Mouse (Mus musculus) limb, embryonic 10.5 days (tissue): ENCODE results near the gene Gm27179. TPM values are rescaled to one million over a fixed set of nuclear protein-coding genes. Genes with fewer than 3 reads are reported as not detected.
"Not testable (repeated sequence)": the region's sequence is repeated elsewhere in the genome, so short reads cannot be mapped to it uniquely, and the experiment has no call there.

Experiments
- DNase-seq: peaks from one replicate; pipeline ENCODE4 v3.0.0-alpha.2; 2017; ENCODE audit warnings: low spot score
- H3K27ac ChIP-seq: fragments of 300-500 bp; sonication (generic); 2 replicates; pipeline ENCODE4 v1.5.1; 2016; ENCODE audit warnings: mild to moderate bottlenecking
- H3K27me3 ChIP-seq: fragments of 300-500 bp; sonication (generic); 2 replicates; pipeline ENCODE4 v1.6.1; 2016; ENCODE audit warnings: low read depth, mild to moderate bottlenecking; ENCODE audit not compliant: poor library complexity, severe bottlenecking
- H3K36me3 ChIP-seq: fragments of 300-500 bp; sonication (generic); 2 replicates; pipeline ENCODE4 v1.6.1; 2016; ENCODE audit warnings: mild to moderate bottlenecking, moderate library complexity
- H3K4me1 ChIP-seq: fragments of 300-500 bp; sonication (generic); 2 replicates; pipeline ENCODE4 v1.6.1; 2016
- H3K4me3 ChIP-seq: fragments of 300-500 bp; sonication (generic); 2 replicates; pipeline ENCODE4 v1.5.1; 2016; ENCODE audit warnings: mild to moderate bottlenecking, moderate library complexity
- H3K9me3 ChIP-seq: fragments of 300-500 bp; sonication (generic); replicated peaks from 2 replicates; pipeline ENCODE4 v1.6.1; 2016; ENCODE audit warnings: mild to moderate bottlenecking
- WGBS: fragments of 180-500 bp; shearing (Covaris S2); methylation state at CpG from one replicate; pipeline ENCODE4 v1.1.7; 2016; 5-methylcytosine and 5-hydroxymethylcytosine counted together
- polyA plus RNA-seq: library from polyadenylated mRNA; unstranded; fragments of >200 nt; fragmentation: Nextera tagmentation; extraction: Ambion mirVana; gene quantifications from 2 replicates; pipeline ENCODE4 v1.2.1, GENCODE M21; 2016

Gene Gm27179
- not detected in 2 replicates for polyA plus RNA-seq

- H3K27ac ChIP-seq, H3K36me3 ChIP-seq, DNase-seq, H3K4me3 ChIP-seq, H3K4me1 ChIP-seq, H3K27me3 ChIP-seq, H3K9me3 ChIP-seq: not testable (repeated sequence)
- no CpG with 5 or more reads among the region's 2 CpGs for WGBS
Measured at GRCm38 (mm10) chr14:69512449-69512848, at the start of gene Gm27179. TSS of gene Gm27179 (minus strand) at chr14:69512549.

- H3K36me3 ChIP-seq, H3K27me3 ChIP-seq, H3K9me3 ChIP-seq, H3K4me1 ChIP-seq, H3K27ac ChIP-seq, DNase-seq, H3K4me3 ChIP-seq: not testable (repeated sequence)
- WGBS, result no CpG with 5 or more reads among the region's 14 CpGs
Measured at GRCm38 (mm10) chr14:69557550-69557949, 45.2 kb upstream of the Gm27179 start.

GRCm38 (mm10) chr14:69556820-69557219 is 44.5 kb upstream of the Gm27179 start:
- H3K9me3 ChIP-seq, H3K27ac ChIP-seq, H3K4me1 ChIP-seq, DNase-seq, H3K4me3 ChIP-seq, H3K27me3 ChIP-seq, H3K36me3 ChIP-seq: not testable (repeated sequence)
- WGBS, result no CpG with 5 or more reads among the region's 8 CpGs

- not testable (repeated sequence) for H3K9me3 ChIP-seq, DNase-seq, H3K36me3 ChIP-seq, H3K4me3 ChIP-seq, H3K27ac ChIP-seq, H3K27me3 ChIP-seq, H3K4me1 ChIP-seq
- no CpG with 5 or more reads among the region's 68 CpGs for whole genome bisulfite sequencing
Measured at GRCm38 (mm10) chr14:69555110-69555831, 42.9 kb upstream of the Gm27179 start, which contains the start of gene Entpd4b. TSS of gene Entpd4b (plus strand) at chr14:69555424.

GRCm38 (mm10) chr14:69547310-69547709 is 35.0 kb upstream of the Gm27179 start:
- H3K4me1 ChIP-seq, H3K27ac ChIP-seq, H3K27me3 ChIP-seq, DNase-seq, H3K4me3 ChIP-seq, H3K36me3 ChIP-seq, H3K9me3 ChIP-seq: not testable (repeated sequence)
- no CpG with 5 or more reads among the region's 4 CpGs for WGBS

- not testable (repeated sequence) for H3K36me3 ChIP-seq, DNase-seq, H3K4me1 ChIP-seq, H3K4me3 ChIP-seq, H3K27me3 ChIP-seq, H3K9me3 ChIP-seq, H3K27ac ChIP-seq
- WGBS, result no CpG with 5 or more reads among the region's 2 CpGs
Measured at GRCm38 (mm10) chr14:69545052-69545451, 32.7 kb upstream of the Gm27179 start.

GRCm38 (mm10) chr14:69544033-69544432 is 31.7 kb upstream of the Gm27179 start:
- not testable (repeated sequence) for H3K27me3 ChIP-seq, DNase-seq, H3K4me3 ChIP-seq, H3K4me1 ChIP-seq, H3K36me3 ChIP-seq, H3K27ac ChIP-seq, H3K9me3 ChIP-seq
- WGBS, result no CpG with 5 or more reads among the region's 7 CpGs

GRCm38 (mm10) chr14:69542695-69543094 is 30.3 kb upstream of the Gm27179 start:
- H3K9me3 ChIP-seq, H3K4me3 ChIP-seq, H3K27ac ChIP-seq, H3K27me3 ChIP-seq, H3K36me3 ChIP-seq, DNase-seq, H3K4me1 ChIP-seq: not testable (repeated sequence)
- WGBS, result no CpG with 5 or more reads among the region's 7 CpGs

GRCm38 (mm10) chr14:69540113-69540512 is 27.8 kb upstream of the Gm27179 start:
- WGBS, result no CpG with 5 or more reads among the region's 5 CpGs
- H3K36me3 ChIP-seq, H3K4me3 ChIP-seq, H3K27ac ChIP-seq, DNase-seq, H3K4me1 ChIP-seq, H3K27me3 ChIP-seq, H3K9me3 ChIP-seq: not testable (repeated sequence)

- not testable (repeated sequence) for H3K4me3 ChIP-seq, H3K27ac ChIP-seq, H3K27me3 ChIP-seq, DNase-seq, H3K36me3 ChIP-seq, H3K9me3 ChIP-seq, H3K4me1 ChIP-seq
- no CpG with 5 or more reads among the region's 7 CpGs for WGBS
Measured at GRCm38 (mm10) chr14:69536539-69536938, 24.2 kb upstream of the Gm27179 start.

GRCm38 (mm10) chr14:69526202-69526601 is 13.9 kb upstream of the Gm27179 start:
- DNase-seq, H3K27ac ChIP-seq, H3K4me3 ChIP-seq, H3K36me3 ChIP-seq, H3K4me1 ChIP-seq, H3K27me3 ChIP-seq, H3K9me3 ChIP-seq: not testable (repeated sequence)
- WGBS, result no CpG with 5 or more reads among the region's 1 CpGs

- H3K9me3 ChIP-seq, DNase-seq, H3K27me3 ChIP-seq, H3K27ac ChIP-seq, H3K4me3 ChIP-seq, H3K4me1 ChIP-seq, H3K36me3 ChIP-seq: not testable (repeated sequence)
- no CpG with 5 or more reads among the region's 1 CpGs for WGBS
Measured at GRCm38 (mm10) chr14:69523001-69523400, 10.7 kb upstream of the Gm27179 start.

- H3K27ac ChIP-seq, H3K4me3 ChIP-seq, DNase-seq, H3K4me1 ChIP-seq, H3K9me3 ChIP-seq, H3K36me3 ChIP-seq, H3K27me3 ChIP-seq: not testable (repeated sequence)
- WGBS, result no CpG with 5 or more reads among the region's 2 CpGs
Measured at GRCm38 (mm10) chr14:69520810-69521209, 8.5 kb upstream of the Gm27179 start.

- not testable (repeated sequence) for H3K36me3 ChIP-seq, H3K4me1 ChIP-seq
- no CpG with 5 or more reads among the region's 1 CpGs for WGBS
Measured at GRCm38 (mm10) chr14:69507000-69507399, 5.3 kb downstream of the Gm27179 start.

More at GRCm38 (mm10) chr14:69507000-69507399, 5.3 kb downstream of the Gm27179 start:
- not testable (repeated sequence) for H3K9me3 ChIP-seq, H3K27me3 ChIP-seq, DNase-seq, H3K27ac ChIP-seq, H3K4me3 ChIP-seq
